Mouse (Mus musculus): Measurements from ENCODE around the gene Insc.

GRCm38 (mm10) chr7:114745481-114746271 lies 2.2 kb downstream of the Insc start:
- TF ChIP-seq FLI1 (IDR thresholded peaks at IDR 0.05; ENCODE audit: low read length) (no peak), GATA1 (IDR thresholded peaks at IDR 0.05; ENCODE audit: borderline replicate concordance, low read length) (no peak)
